ENCODE assay signal across 13 mouse cellular contexts in the genomic region with DNA sequence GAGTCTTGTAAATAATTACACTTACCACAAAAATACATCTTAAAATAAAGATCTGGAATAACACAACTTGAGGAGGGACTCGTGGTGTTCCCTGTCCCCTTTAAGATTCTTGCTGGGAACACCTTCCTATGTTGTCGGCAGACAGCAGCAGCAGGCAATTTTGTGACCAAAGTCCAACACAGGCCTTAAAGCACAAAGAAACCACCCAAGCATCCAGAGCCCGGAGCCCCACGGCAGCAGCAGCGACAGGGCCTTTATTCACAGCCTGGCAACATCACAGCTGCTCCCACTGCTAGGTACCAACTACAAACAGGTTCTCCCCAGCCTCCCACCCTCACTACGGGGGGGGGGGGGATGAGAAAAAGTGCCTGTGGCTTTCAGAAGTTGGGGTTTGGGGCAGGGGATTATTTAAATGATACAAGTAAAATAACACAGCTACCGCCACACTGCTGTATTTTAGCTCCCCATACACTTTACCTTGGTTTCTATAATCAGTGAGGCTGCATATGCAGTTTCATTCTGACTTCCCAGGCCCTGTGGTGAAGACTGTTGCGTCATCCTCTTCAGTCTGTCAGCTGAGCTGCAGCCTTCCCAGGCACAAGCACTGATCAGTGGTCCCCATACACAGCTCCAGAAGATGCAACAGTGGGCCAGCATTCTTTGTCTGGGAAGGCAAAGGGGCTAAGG. TPM values are rescaled to one million over a fixed set of nuclear protein-coding genes. Genes with fewer than 3 reads are reported as not detected.
DNase-seq lines count a peak whose midpoint lies in the region; ATAC-seq and TF ChIP-seq lines count a peak whose summit lies in the region.
"Had no signal": no experiment of that assay in that cellular context is flagged by ENCODE, and none has a peak within 500 bp of the region (broad histone marks: within the 10 kb centered on the region; RNA-seq: fewer than 3 reads in every experiment).

No protein-coding gene starts in this region.

- no peak for DNase-seq in heart, postnatal 10 days
- DNase-seq in neural tube, embryonic 11.5 days (ENCODE audit: low spot score), result peak; percentile 29
- peak; percentile 23 for DNase-seq in stomach, postnatal 0 days (ENCODE audit: low spot score)
- DNase-seq in lung, postnatal 25 days (ENCODE audit: low spot score), result no peak
- DNase-seq in spleen, postnatal 36 days (ENCODE audit: low spot score in 2 of 2), result no peak
- DNase-seq: right cerebral cortex, postnatal 4 days; thymus, adult 2 months had no signal

- no peak for TF ChIP-seq EP300 in stomach, postnatal 0 days (optimal IDR thresholded peaks at IDR 0.05)

- H3K27me3 ChIP-seq in heart, embryonic 11.5 days (ENCODE audit: control insufficient read depth, insufficient read depth, low read length), result peaks cover 5% of the 10 kb centered on the region; the same call in 1 of the 2 replicates
- no peaks in the 10 kb centered on the region for H3K27me3 ChIP-seq in neural tube, embryonic 11.5 days (ENCODE audit: control insufficient read depth, insufficient read depth, low read length)
- H3K27me3 ChIP-seq in neural tube, embryonic 15.5 days (replicated peaks), result peaks cover 3% of the 10 kb centered on the region
- H3K27me3 ChIP-seq in stomach, postnatal 0 days (ENCODE audit: control insufficient read depth, insufficient read depth, low read length), result no peaks in the 10 kb centered on the region
- H3K27me3 ChIP-seq: lung, embryonic 15.5 days had no signal

- H3K4me1 ChIP-seq in heart, embryonic 11.5 days (ENCODE audit: control insufficient read depth, insufficient read depth, low read length), result peaks cover 30% of the 10 kb centered on the region
- no peaks in the 10 kb centered on the region for H3K4me1 ChIP-seq in neural tube, embryonic 11.5 days (ENCODE audit: control insufficient read depth, insufficient read depth, low read length)
- no peaks in the 10 kb centered on the region for H3K4me1 ChIP-seq in neural tube, embryonic 15.5 days
- no peaks in the 10 kb centered on the region for H3K4me1 ChIP-seq in stomach, postnatal 0 days (replicated peaks; ENCODE audit: control insufficient read depth, insufficient read depth)
- H3K4me1 ChIP-seq: lung, embryonic 15.5 days had no signal

- no peak overlapping the region for H3K4me2 ChIP-seq in heart, embryonic 11.5 days
- no peak overlapping the region for H3K4me2 ChIP-seq in neural tube, embryonic 11.5 days (ENCODE audit: low read depth)
- H3K4me2 ChIP-seq in neural tube, embryonic 15.5 days, result no peak overlapping the region
- no peak overlapping the region for H3K4me2 ChIP-seq in stomach, postnatal 0 days (replicated peaks; ENCODE audit: low read depth)
- H3K4me2 ChIP-seq: limb, embryonic 12.5 days; lung, embryonic 15.5 days had no signal

- H3K36me3 ChIP-seq in heart, embryonic 11.5 days (ENCODE audit: control insufficient read depth, insufficient read depth, low read length), result no peaks in the 10 kb centered on the region
- no peaks in the 10 kb centered on the region for H3K36me3 ChIP-seq in neural tube, embryonic 11.5 days (ENCODE audit: control insufficient read depth, insufficient read depth, low read length)
- no peaks in the 10 kb centered on the region for H3K36me3 ChIP-seq in neural tube, embryonic 15.5 days
- H3K36me3 ChIP-seq in stomach, postnatal 0 days (ENCODE audit: control insufficient read depth, insufficient read depth, low read length), result no peaks in the 10 kb centered on the region
- H3K36me3 ChIP-seq: embryonic facial prominence, embryonic 10.5 days; limb, embryonic 12.5 days; lung, embryonic 15.5 days had no signal

- no peaks in the 10 kb centered on the region for H3K9me3 ChIP-seq in heart, embryonic 11.5 days (replicated peaks; ENCODE audit: control insufficient read depth, low read length)
- H3K9me3 ChIP-seq in neural tube, embryonic 11.5 days (ENCODE audit: control insufficient read depth, low read length), result no peaks in the 10 kb centered on the region
- no peaks in the 10 kb centered on the region for H3K9me3 ChIP-seq in neural tube, embryonic 15.5 days (replicated peaks)
- H3K9me3 ChIP-seq in stomach, postnatal 0 days (ENCODE audit: control insufficient read depth, low read length), result no peaks in the 10 kb centered on the region
- H3K9me3 ChIP-seq: embryonic facial prominence, embryonic 10.5 days; limb, embryonic 12.5 days; lung, embryonic 15.5 days had no signal

- no peak for ATAC-seq in heart, embryonic 11.5 days (replicated peaks; ENCODE audit: insufficient number of reproducible peaks, low FRiP score, low TSS enrichment)
- ATAC-seq in neural tube, embryonic 11.5 days (ENCODE audit: insufficient read depth, low FRiP score, low TSS enrichment), result no peak
- no peak for ATAC-seq in neural tube, embryonic 15.5 days (ENCODE audit: low FRiP score)
- peak; percentile 72 for ATAC-seq in inflammation-experienced regulatory T-cells, adult 6 months
- ATAC-seq in stomach, postnatal 0 days (ENCODE audit: low FRiP score, low TSS enrichment), result no peak

- no peak for TF ChIP-seq CTCF in stomach, postnatal 0 days (IDR thresholded peaks at IDR 0.05; ENCODE audit: low read depth)

- H3K4me3 ChIP-seq in heart, embryonic 11.5 days (ENCODE audit: low read depth, low read length), result no peak overlapping the region
- no peak overlapping the region for H3K4me3 ChIP-seq in neural tube, embryonic 11.5 days (ENCODE audit: low read depth, low read length)
- no peak overlapping the region for H3K4me3 ChIP-seq in neural tube, embryonic 15.5 days (replicated peaks)
- H3K4me3 ChIP-seq in stomach, postnatal 0 days (ENCODE audit: low read depth, low read length), result no peak overlapping the region
- H3K4me3 ChIP-seq: embryonic facial prominence, embryonic 10.5 days; limb, embryonic 12.5 days; lung, embryonic 15.5 days had no signal

- intact Hi-C loops in heart, postnatal 10 days (cut with DNase I), result no loop called here

- 50% methylated on average over 8 of the region's 8 CpGs for WGBS in heart, embryonic 11.5 days (ENCODE audit: insufficient replicate concordance)
- 49% methylated on average over 7 of the region's 8 CpGs for WGBS in neural tube, embryonic 11.5 days
- 33% methylated on average over 8 of the region's 8 CpGs for WGBS in neural tube, embryonic 15.5 days
- 65% methylated on average over 8 of the region's 8 CpGs for WGBS in stomach, postnatal 0 days

- peak overlapping the region; percentile 85; the same call in 1 of the 2 replicates for H3K27ac ChIP-seq in heart, embryonic 11.5 days (ENCODE audit: low read depth, low read length)
- no peak overlapping the region for H3K27ac ChIP-seq in neural tube, embryonic 11.5 days (ENCODE audit: low read depth, low read length)
- no peak overlapping the region for H3K27ac ChIP-seq in neural tube, embryonic 15.5 days (replicated peaks)
- no peak overlapping the region for H3K27ac ChIP-seq in stomach, postnatal 0 days (replicated peaks)
- H3K27ac ChIP-seq: embryonic facial prominence, embryonic 10.5 days; limb, embryonic 12.5 days; lung, embryonic 15.5 days had no signal

- peak overlapping the region; percentile 34; the same call in 1 of the 2 replicates for H3K9ac ChIP-seq in heart, embryonic 11.5 days (ENCODE audit: low read depth, low read length)
- no peak overlapping the region for H3K9ac ChIP-seq in neural tube, embryonic 11.5 days (ENCODE audit: low read length)
- no peak overlapping the region for H3K9ac ChIP-seq in neural tube, embryonic 15.5 days (replicated peaks)
- no peak overlapping the region for H3K9ac ChIP-seq in stomach, postnatal 0 days (ENCODE audit: low read length)
- H3K9ac ChIP-seq: limb, embryonic 12.5 days; lung, embryonic 15.5 days had no signal

RNA-seq across cellular contexts. Expression of a gene that starts 22.8 kb away (rescaled TPM):
- 155 and 170 TPM in 2 replicates for polyA plus RNA-seq in heart, embryonic 11.5 days (2014; fragmentation: Nextera tagmentation; extraction: Ambion mirVana)
- total RNA-seq in heart, postnatal 10 days (2021), result 10 to 100 TPM; 43.0 to 46.9 TPM
- 106 and 108 TPM in 2 replicates for polyA plus RNA-seq in neural tube, embryonic 11.5 days (2014; fragmentation: Nextera tagmentation; extraction: Ambion mirVana)
- 84.2 and 98.5 TPM in 2 replicates for polyA plus RNA-seq in neural tube, embryonic 15.5 days (2015; fragmentation: Nextera tagmentation; extraction: Ambion mirVana)
- 100 to 1,000 TPM; 116 to 149 (median 137) TPM for polyA plus RNA-seq in inflammation-experienced regulatory T-cells, adult 6 months (2017; shearing (Covaris generic))
- polyA plus RNA-seq in stomach, postnatal 0 days (2015; fragmentation: Nextera tagmentation; extraction: Ambion mirVana), result 124 and 133 TPM in 2 replicates

RNA-seq across cellular contexts. Expression of a gene that starts 22.8 kb away (rescaled TPM):
- 545 and 546 TPM in 2 replicates for polyA plus RNA-seq in heart, embryonic 11.5 days (2014; fragmentation: Nextera tagmentation; extraction: Ambion mirVana)
- 100 to 1,000 TPM; 859 to 902 TPM for total RNA-seq in heart, postnatal 10 days (2021)
- 304 and 314 TPM in 2 replicates for polyA plus RNA-seq in neural tube, embryonic 11.5 days (2014; fragmentation: Nextera tagmentation; extraction: Ambion mirVana)
- polyA plus RNA-seq in neural tube, embryonic 15.5 days (2015; fragmentation: Nextera tagmentation; extraction: Ambion mirVana), result 437 and 462 TPM in 2 replicates
- 100 to 1,000 TPM; 118 to 174 (median 174) TPM for polyA plus RNA-seq in inflammation-experienced regulatory T-cells, adult 6 months (2017; shearing (Covaris generic))
- polyA plus RNA-seq in stomach, postnatal 0 days (2015; fragmentation: Nextera tagmentation; extraction: Ambion mirVana), result 392 and 421 TPM in 2 replicates

RNA-seq across cellular contexts. Expression of a gene that starts 45.3 kb away (rescaled TPM):
- 39.2 and 45.9 TPM in 2 replicates for polyA plus RNA-seq in heart, embryonic 11.5 days (2014; fragmentation: Nextera tagmentation; extraction: Ambion mirVana)
- total RNA-seq in heart, postnatal 10 days (2021), result 10 to 100 TPM; 27.6 to 49.8 TPM
- 2.2 and 2.6 TPM in 2 replicates for polyA plus RNA-seq in neural tube, embryonic 11.5 days (2014; fragmentation: Nextera tagmentation; extraction: Ambion mirVana)
- polyA plus RNA-seq in neural tube, embryonic 15.5 days (2015; fragmentation: Nextera tagmentation; extraction: Ambion mirVana), result 1.3 and 1.5 TPM in 2 replicates
- polyA plus RNA-seq in inflammation-experienced regulatory T-cells, adult 6 months (2017; shearing (Covaris generic)), result not detected
- polyA plus RNA-seq in stomach, postnatal 0 days (2015; fragmentation: Nextera tagmentation; extraction: Ambion mirVana), result not detected in 2 replicates

Comparison
In these comparisons a context has a peak if more than half of its experiments do, and no peak if none do; other contexts are left out.
1. DNase-seq: peak in neural tube, embryonic 11.5 days (single experiment) and stomach, postnatal 0 days (single experiment); none in heart, postnatal 10 days (0 of 2), lung, postnatal 25 days (single experiment) and spleen, postnatal 36 days (0 of 2).
2. RNA of a gene that starts 45.3 kb away (polyA plus RNA-seq): 39.2 to 45.9 TPM in heart, embryonic 11.5 days; 2.2 to 2.6 TPM in neural tube, embryonic 11.5 days, 1.3 to 1.5 TPM in neural tube, embryonic 15.5 days, not detected in stomach, postnatal 0 days and not detected in inflammation-experienced regulatory T-cells, adult 6 months; every median in the first group is over 10 times any median in the second.